Mouse (Mus musculus) liver, adult 2 months (tissue): ENCODE measurements at regions not wholly inside any gene's neighbourhood (a gene's known extent, or its start where the extent isn't known, plus 50 kb on each side); places are given as distances from the start of the nearest gene placed in this dataset.

Experiments
- DNase-seq: peaks from one replicate; pipeline ENCODE4 v3.0.0-alpha.2; 2011; ENCODE audit warnings: low read depth, low spot score; ENCODE audit errors: extremely low read depth
- H3K27ac ChIP-seq: fragments of 200-500 bp; replicated peaks from 2 replicates; pipeline ENCODE4 v1.5.1; 2012; ENCODE audit warnings: low read depth, mild to moderate bottlenecking, control low read depth, inconsistent platforms, low read length; ENCODE audit not compliant: insufficient read depth
- H3K27me3 ChIP-seq: fragments of 200-500 bp; 2 replicates; pipeline ENCODE4 v1.6.1; 2012; ENCODE audit warnings: mild to moderate bottlenecking, moderate library complexity, low read length, inconsistent platforms; ENCODE audit not compliant: control insufficient read depth, insufficient read depth
- H3K36me3 ChIP-seq: fragments of 200-500 bp; 2 replicates; pipeline ENCODE4 v1.6.1; 2012; ENCODE audit warnings: low read length, inconsistent platforms; ENCODE audit not compliant: control insufficient read depth, insufficient read depth
- H3K4me1 ChIP-seq: fragments of 200-500 bp; 2 replicates; pipeline ENCODE4 v1.6.1; 2011; ENCODE audit warnings: low read length; ENCODE audit not compliant: control insufficient read depth, insufficient read depth
- H3K4me3 ChIP-seq: fragments of 200-500 bp; 2 replicates; pipeline ENCODE4 v1.5.1; 2011; ENCODE audit warnings: low read depth, mild to moderate bottlenecking, control low read depth, low read length, moderate library complexity; ENCODE audit not compliant: insufficient read depth
- H3K79me2 ChIP-seq: fragments of 200-500 bp; 2 replicates; pipeline ENCODE4 v1.6.1; 2012; ENCODE audit warnings: inconsistent platforms, mild to moderate bottlenecking, low read length, moderate library complexity; ENCODE audit not compliant: control insufficient read depth, insufficient read depth
- H3K9ac ChIP-seq: fragments of 200-500 bp; 2 replicates; pipeline ENCODE4 v1.6.1; 2012; ENCODE audit warnings: low read depth, mild to moderate bottlenecking, control low read depth, inconsistent platforms, low read length
- CTCF ChIP-seq: fragments of 200-500 bp; IDR thresholded peaks from 2 replicates; pipeline ENCODE4 v1.5.1; 2011; ENCODE audit warnings: low read depth, low read length, control low read depth
- POLR2A ChIP-seq: fragments of 200-500 bp; IDR thresholded peaks from 2 replicates; pipeline ENCODE4 v1.6.1; 2011; ENCODE audit warnings: low read length, control low read depth; ENCODE audit not compliant: insufficient read depth; ENCODE audit errors: extremely low read depth
- WGBS: fragments of 180-500 bp; shearing (Covaris S2); methylation state at CpG from one replicate; pipeline ENCODE4 v1.1.7; 2018; 5-methylcytosine and 5-hydroxymethylcytosine counted together

DNA sequence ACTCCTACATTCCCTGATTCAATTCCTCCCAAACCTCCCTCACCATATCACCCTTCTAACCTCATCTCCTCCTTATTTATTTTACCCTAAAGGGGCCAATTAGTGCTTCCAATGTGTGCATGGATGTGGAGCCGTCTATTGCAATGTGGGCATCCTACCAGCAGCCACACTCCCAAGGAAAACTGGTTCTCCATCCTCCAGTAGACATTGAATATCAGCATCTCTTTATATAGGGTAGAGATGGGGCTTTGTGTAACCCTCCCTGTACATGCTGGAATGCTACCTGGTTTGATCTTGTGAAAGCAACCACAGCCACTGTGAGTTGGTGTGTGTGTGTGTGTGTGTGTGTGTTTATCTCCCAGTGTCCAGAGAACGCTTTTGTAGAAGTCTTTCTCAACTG is 126.5 kb downstream of the Fam124b start:
- Histone ChIP-seq H3K4me1 (no peaks in the 10 kb centered on the region), H3K36me3 (no peaks in the 10 kb centered on the region), H3K27me3 (no peaks in the 10 kb centered on the region), H3K4me3 (no peak overlapping the region), H3K79me2 (no peaks in the 10 kb centered on the region), H3K9ac (no peak overlapping the region), H3K27ac (no peak overlapping the region)
- WGBS: 69% methylated on average over 2 of the region's 2 CpGs
- DNase-seq: no peak
- TF ChIP-seq POLR2A: no peak
- TF ChIP-seq CTCF: no peak

DNA sequence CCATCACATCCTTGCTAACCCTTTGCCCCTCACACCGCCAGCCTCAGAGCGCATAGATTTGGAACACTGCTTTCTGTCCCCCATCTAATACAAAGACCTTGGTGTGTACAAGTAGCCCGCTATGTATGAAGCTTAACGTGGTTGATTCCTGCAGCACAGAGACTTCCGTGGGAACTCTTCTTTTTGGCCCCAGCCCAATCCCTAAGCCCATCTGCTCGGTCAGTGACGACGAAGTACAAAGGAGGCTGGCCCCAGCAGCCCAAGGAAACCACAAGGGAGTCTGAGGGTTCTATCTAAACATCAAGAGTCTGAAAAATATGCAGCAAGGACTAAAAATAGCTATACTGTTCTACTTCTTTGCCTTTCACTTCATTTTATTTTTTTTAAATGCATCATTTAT is 126.9 kb downstream of the Fam124b start:
- 79% methylated on average over 8 of the region's 8 CpGs for WGBS
- Histone ChIP-seq H3K4me3 (no peak overlapping the region), H3K4me1 (no peaks in the 10 kb centered on the region), H3K9ac (no peak overlapping the region), H3K27ac (no peak overlapping the region), H3K36me3 (no peaks in the 10 kb centered on the region), H3K27me3 (no peaks in the 10 kb centered on the region), H3K79me2 (no peaks in the 10 kb centered on the region)
- DNase-seq: no peak
- TF ChIP-seq CTCF (no peak), POLR2A (no peak)

DNA sequence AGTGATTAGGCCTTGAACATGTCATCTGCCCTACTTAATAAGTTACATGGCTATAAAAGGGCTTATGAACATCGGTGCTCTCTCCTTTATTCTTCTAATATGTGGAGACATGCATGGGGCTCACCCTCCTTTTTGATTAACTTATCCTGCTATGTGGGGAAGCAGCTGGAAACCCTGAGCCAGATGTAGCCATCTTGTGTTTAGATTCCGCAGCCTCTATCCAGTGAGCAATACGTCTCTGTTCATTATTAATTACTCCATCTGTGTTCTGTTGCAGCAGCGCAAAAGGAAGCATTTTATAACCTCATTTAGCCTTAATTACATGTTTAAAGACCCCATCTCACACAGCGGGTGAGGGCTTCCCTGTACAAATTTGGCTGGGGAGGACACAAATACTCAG is 129.6 kb downstream of the Fam124b start:
- H3K27ac ChIP-seq: no peak overlapping the region
- H3K79me2 ChIP-seq: no peaks in the 10 kb centered on the region
- H3K27me3 ChIP-seq: no peaks in the 10 kb centered on the region
- H3K9ac ChIP-seq: no peak overlapping the region
- H3K36me3 ChIP-seq: no peaks in the 10 kb centered on the region
- no peak for DNase-seq
- H3K4me1 ChIP-seq: no peaks in the 10 kb centered on the region
- 89% methylated on average over 5 of the region's 5 CpGs for WGBS
- TF ChIP-seq POLR2A (no peak), CTCF (no peak)
- no peak overlapping the region for H3K4me3 ChIP-seq

DNA sequence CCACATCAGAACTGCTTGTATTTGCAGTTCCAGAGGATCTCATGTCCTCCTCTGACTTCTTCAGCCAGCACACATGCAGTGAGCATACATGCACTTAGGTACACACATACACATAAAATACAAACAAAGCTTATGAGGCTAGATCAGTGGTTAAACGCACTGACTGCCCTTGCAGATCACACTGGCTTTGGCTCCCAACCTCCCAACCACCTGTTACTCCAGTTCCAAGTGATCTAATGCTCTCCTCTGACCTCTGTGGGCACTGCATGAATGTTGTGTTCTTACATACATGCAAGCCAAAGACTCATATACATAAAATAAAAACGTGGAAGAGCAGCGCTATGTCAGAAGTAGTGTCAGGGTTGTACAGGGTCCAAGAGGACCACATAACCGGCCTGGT is 141.9 kb downstream of the Fam124b start:
- H3K79me2 ChIP-seq: no peaks in the 10 kb centered on the region
- no peak overlapping the region for H3K4me3 ChIP-seq
- H3K9ac ChIP-seq: no peak overlapping the region
- H3K4me1 ChIP-seq: no peaks in the 10 kb centered on the region
- no peaks in the 10 kb centered on the region for H3K36me3 ChIP-seq
- TF ChIP-seq CTCF (no peak), POLR2A (no peak)
- no peaks in the 10 kb centered on the region for H3K27me3 ChIP-seq
- 73% methylated on average over 4 of the region's 4 CpGs for WGBS
- no peak for DNase-seq
- H3K27ac ChIP-seq: no peak overlapping the region

DNA sequence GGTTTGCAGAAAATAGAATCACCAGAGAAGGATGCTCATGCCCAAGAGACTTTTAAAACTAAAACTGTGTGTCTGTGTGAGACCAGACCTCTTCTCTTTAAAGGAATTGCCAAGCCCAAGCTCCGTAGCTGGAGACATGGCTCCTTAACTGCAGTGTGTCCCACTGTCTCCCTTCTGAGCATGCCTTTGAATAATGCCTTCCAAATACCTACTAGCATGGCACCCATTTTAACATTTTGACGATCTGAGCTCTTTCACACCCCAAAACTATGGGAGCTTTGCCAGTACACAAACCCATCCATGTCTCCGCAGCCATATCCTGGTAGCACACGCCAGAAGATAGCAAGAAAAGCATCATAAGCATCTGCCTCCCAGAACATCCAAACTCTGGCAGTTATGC is 143.9 kb downstream of the Fam124b start:
- H3K4me1 ChIP-seq: no peaks in the 10 kb centered on the region
- no peak for TF ChIP-seq CTCF
- TF ChIP-seq POLR2A: no peak
- no peaks in the 10 kb centered on the region for H3K27me3 ChIP-seq
- H3K36me3 ChIP-seq: no peaks in the 10 kb centered on the region
- DNase-seq: no peak
- H3K27ac ChIP-seq: no peak overlapping the region
- no peak overlapping the region for H3K4me3 ChIP-seq
- WGBS: 84% methylated on average over 4 of the region's 4 CpGs
- no peaks in the 10 kb centered on the region for H3K79me2 ChIP-seq
- no peak overlapping the region for H3K9ac ChIP-seq

DNA sequence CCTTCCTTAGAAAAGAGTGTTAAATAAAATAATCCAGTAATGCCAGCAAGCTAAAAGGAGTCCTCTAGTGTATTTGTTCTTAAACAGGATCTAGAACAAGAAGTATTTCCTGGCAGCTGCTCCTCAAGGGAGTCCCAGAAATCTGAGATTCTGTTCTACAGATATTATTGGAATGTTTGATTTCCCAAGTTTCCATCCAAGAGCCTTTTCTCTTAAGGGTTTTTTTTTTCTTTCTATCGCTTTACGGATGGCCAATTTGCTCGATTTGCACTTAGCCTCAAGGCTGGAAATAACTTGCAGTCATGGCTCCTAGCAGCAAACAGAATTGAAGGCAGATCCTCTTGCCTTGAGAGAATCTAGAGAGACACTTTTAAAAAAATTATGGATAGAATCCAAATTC is 144.3 kb downstream of the Fam124b start:
- no peak for TF ChIP-seq CTCF
- TF ChIP-seq POLR2A: no peak
- H3K4me1 ChIP-seq: no peaks in the 10 kb centered on the region
- H3K36me3 ChIP-seq: no peaks in the 10 kb centered on the region
- WGBS: 82% methylated on average over 3 of the region's 3 CpGs
- no peak overlapping the region for H3K9ac ChIP-seq
- no peak overlapping the region for H3K4me3 ChIP-seq
- no peak for DNase-seq
- no peak overlapping the region for H3K27ac ChIP-seq
- no peaks in the 10 kb centered on the region for H3K79me2 ChIP-seq
- H3K27me3 ChIP-seq: no peaks in the 10 kb centered on the region
